Mouse (Mus musculus) T-helper 1 cell (primary cell): ENCODE results near the gene Sorbs2.

Experiments
- in situ Hi-C: fragments of 300-600 bp; cut with MboI, MseI; formaldehyde crosslinking; loops from one replicate; pipeline ENCODE4 v1.15.1; 2025; ENCODE audit warnings: high pct_unique_total_duplicates

The Sorbs2 gene

DNA sequence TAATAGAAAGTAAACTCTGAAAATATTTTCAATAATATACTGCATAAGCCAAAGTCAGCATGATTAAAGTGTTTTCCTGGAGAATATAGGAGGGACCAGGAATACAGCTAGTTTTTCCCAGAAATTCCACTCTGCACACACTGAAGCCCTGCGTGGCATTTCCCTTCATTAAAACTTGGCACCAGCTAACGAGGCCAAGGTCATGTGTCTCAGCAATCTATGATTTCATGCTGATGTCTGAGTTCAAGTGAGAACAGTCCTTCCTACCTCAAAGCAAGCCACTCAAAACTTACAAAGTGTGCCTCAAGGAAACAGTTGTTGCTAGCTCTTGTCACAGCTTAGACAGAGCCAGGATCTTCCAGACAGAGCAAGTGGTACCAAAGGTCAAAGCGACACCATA lies 173.6 kb downstream of the Sorbs2 start:
- in situ Hi-C loops: loop anchor here (10.0 kb wide), 1 partner anchor 946 kb away; no protein-coding TSS in a partner anchor

DNA sequence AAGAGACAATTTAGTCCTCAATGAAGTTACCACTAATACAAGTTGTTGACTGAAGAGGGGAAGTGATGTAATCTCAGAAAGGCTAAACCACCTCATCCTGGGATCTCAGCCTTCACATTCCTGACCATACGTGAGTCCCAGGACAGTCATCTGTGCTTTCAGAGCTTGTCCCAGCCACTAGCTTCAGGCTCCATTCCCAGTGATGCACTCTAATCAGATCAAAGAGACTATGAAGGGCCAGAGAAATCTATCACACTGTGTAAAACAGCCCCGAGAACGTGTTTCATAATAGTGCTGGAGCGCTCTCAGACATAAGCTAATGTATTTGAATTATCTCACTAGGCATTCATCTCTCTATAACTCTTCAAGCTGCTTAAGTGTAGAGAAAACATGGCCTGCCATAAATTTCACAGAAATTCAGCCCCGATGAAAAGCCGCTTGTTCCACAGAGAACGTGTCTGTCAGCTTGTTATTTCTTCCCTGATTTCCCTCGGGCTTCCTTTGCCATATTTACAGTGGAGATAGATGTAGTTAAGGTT lies 175.3 kb downstream of the Sorbs2 start:
- in situ Hi-C loops: loop anchor here (10.0 kb wide), 1 partner anchor 948 kb away; no protein-coding TSS in a partner anchor

DNA sequence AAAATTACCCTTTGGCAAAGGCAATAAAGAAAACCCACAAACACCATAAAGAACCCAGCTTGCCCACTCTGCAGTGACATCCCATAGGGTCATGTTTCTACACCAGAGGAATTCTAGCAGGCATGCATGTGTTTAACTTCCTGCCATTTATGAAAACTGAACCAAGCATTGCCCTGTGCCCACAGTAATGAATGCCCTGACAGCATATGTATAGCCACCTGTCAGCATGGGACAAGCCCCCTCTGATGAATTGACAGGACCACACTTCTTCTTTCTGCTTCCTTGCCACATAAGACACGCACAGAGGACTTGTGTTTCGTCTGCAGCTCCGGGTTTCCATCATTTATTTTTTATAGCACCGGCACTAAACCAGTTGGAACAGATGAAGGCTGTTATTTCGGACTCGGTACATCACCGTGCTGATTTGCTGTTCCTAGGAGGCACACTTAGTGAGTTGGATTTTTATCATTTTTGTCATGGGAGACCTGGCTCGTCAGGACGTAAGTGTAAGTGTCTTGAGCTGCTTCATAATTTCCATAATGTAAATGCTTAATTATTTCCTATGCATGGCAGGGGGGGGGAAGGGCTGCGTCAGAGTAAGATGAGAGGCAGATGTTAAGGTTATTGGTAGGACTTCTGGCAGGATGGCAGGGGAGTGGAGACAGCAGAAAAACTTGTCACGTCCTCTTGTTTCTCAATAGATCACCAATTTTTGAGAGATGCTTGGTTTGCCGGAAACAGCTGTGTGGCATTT lies 180.5 kb downstream of the Sorbs2 start:
- in situ Hi-C loops: loop anchor here (10.0 kb wide), 1 partner anchor 953 kb away; no protein-coding TSS in a partner anchor

DNA sequence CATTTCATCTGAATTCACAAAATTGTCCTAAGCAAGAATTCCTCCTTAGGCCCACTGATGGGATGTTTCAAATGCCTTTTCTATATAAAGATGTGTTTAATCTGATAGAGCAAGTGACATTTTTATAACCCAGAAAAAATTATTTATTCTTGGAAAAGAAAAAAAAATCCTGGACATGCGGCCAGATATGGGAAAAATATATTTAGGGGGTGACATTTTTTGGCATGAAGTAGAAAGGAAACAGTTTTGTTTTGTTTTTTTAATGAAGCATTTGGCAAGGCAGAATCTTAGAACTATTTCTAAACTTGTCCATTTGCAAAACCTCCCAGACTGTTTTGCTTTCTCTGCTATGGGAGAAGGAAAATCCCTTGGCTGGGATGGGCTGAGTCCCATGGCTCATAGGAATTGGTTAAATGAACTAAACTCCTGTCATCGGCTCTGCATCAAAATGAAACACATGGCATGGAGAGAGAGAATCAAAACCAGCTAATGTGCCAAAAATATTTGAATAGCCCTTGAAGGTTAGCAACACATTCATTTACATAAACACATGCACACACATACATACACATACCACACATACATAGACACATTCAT lies 182.1 kb downstream of the Sorbs2 start:
- in situ Hi-C loops: loop anchor here (10.0 kb wide), 1 partner anchor 955 kb away; no protein-coding TSS in a partner anchor

DNA sequence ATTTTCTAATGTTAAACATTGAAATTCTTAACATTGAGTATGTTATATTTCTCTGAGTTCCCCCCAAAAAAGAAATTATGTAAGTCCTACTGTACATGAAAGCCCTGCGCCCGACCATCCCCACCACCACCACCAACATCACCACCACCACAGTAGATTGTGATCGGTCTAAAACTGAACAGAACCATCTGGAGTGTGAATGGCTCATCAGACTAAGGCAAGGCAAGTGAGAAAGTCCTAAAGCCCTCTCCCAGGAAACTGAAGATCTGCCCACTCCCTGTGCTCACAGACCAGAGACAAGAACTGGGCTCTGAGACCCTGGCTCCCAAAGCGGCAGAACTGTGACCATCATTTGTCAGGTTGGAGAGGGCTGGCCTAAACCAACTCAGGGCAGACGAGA lies 192.5 kb downstream of the Sorbs2 start:
- in situ Hi-C loops: no loop called here

DNA sequence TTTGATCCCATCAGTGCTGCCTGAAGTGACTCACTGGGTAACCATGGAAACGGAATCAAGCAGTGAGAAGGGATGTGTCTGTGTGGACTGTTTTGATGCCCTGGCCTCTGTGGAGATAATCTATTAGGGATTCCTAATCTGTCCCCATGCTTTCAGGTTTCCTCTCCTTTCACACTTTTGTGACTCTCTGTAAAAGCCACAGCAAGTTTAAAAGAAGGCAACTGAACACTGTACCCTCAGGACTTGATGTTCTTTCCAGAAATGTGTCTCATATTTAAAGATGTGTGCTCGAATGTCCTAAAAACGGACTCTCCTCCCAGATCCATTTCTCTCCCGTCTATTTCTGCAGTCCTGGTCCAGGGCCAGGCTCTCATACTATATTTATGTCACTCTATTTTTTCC lies 196.1 kb downstream of the Sorbs2 start:
- in situ Hi-C loops: no loop called here

DNA sequence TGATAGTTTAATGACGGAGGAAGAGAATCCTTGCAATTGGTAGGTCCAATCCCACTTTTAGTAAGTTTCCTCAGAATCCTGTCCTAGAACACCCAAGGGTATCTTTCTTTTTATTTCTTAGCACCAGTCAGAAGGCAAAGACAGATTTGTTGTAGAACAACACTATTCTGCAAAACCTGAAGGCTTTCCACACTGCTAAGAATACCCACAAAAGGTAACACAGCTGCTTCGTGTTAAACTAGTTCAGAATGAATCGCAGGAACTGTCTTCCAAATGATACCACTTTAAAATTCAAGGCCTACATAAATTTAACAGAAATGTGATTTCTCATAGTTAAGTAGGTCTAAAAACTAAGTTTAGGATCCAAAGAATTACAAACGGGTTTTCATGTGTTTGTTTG lies 201.5 kb downstream of the Sorbs2 start:
- in situ Hi-C loops: no loop called here

DNA sequence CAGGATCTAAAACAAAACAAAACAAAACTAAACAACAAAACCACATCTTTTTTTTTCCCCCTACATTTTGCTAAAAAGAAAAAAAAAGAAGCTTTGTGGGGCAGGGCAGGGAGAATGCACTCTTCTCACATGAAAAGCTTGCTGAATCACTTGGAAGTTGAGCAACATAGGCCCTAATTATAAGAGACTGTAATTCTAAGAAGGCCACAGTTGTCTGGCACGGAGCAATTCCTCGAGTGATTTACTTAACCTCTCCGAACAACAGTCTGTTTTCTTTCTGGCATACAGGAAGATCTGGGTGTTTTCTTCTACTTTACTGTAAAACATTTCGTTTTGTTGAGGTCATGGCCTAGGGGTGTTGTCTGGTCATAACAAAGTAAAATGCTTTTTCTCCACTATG lies 202.1 kb downstream of the Sorbs2 start:
- in situ Hi-C loops: no loop called here

DNA sequence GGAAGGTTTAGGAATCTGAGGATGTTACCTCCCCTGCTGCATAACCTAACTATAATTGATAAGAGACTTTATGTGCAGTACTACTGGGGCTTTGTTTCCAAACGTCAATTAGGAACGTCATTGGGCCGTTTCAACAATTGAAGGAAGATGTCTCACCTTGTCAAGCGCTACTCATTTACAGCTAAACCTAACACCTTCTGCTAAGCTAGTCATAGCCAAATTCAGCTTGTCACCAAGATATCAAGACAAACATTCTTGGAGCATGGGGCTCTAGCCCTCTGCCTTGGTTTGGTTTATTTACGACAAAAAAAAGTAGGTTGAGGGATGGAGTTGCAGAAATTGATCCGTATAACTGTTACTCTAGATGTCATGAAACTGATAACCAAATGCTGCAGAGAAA lies 205.0 kb downstream of the Sorbs2 start:
- in situ Hi-C loops: no loop called here

DNA sequence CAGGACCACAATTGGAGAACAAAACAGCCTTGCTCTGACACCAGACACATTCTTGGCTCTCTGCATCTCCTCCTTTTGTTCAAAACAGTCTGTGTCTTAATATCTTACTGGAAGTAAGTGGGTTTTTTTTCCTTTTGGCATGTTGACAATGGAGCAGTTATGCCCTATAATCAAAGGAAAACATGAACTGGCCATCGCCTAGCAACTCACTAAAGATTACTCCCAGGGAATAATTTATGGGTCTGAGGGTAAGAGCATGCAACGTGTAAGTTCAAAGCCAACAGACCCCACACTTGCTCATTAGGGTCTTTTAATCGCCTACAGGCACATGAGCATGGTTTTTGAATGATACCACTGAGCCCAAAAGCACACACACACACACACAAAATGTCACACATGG lies 207.2 kb downstream of the Sorbs2 start:
- in situ Hi-C loops: no loop called here

DNA sequence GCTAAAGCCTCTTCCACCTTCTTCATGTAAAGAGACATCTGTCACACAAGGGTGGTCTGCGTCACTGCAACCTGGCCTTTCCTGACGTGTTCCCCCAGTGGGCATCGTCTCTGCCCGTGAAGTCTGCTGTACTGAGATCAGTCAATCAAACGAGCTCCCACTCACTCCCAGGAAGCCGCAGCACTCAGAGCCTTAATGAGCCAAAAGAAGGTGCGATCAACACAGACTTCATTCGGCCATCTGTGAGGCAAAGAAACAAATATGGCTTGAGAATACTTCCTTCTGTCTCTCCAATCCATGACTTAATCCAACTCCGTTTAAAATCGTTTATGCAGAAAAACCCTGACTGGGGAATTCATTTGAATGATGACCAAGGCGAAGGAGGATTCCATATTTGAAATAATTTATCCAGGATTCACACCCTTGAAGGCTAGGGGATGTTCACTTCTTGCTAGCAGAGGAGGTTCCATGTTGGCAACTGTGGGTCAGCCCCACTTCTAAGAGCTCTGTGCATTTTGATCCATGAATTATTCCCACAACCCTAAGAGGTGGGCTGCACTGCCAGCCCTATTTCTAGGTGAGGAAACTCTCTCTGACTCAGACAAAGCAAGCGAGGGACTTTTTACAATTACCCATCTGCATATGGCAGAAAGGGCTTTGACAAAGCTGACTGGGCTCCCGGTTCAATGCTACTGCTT lies 207.9 kb downstream of the Sorbs2 start:
- in situ Hi-C loops: no loop called here

DNA sequence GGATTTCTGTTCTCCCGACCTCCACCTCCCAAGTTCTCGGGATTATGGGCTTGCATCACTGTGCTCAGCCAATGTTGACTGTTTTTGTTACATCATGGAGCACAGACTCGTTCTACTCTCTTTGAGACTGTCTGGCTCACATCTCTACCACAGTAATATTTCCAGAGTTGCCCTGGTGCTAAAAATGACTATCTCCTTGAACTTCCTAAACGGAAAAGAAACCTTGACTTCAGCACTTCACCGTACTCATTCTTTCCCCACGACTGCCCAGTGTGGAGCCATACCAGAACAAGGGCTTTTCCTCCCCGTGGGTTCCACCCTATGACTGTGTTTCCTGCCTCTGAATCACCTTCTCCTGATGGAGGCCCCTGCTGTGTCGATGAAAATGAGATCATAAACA lies 212.2 kb downstream of the Sorbs2 start:
- in situ Hi-C loops: no loop called here

DNA sequence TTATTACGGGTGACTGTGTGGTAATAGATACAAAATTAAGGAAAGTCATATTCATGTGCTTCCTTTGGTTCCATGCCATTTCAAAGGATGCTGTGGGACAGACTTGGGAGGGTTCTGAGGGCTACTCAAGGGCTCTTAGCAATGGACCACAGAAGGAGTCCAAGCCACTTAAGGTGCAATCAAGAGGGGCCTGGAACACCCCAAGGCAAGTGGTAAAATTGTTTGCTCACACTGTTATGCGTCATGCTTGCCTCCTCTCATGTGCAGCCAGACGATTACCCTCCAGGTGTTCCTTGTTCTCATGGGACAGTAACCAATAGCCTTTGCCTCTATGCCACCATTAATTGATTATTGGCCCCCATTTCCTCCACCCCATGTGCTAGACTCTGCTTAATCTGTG lies 216.6 kb downstream of the Sorbs2 start:
- in situ Hi-C loops: no loop called here

DNA sequence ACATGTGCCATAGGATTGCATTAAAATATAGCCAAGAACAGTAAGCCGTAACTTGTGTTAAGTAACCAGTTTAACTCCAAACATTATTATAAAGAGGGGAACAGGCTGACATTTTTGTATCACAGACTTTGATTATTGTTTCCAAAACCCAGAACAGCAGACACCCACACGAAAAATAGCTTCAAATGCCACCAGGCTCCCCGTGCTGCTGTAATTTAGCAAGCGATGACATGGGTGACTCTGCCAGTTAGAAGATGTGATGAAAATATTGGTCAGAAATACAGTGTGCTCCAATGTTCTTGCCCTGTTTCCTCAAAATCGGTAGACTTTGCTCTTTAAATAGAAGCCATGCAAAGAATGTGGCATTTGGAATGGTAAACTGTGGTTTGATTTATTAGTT lies 217.7 kb downstream of the Sorbs2 start:
- in situ Hi-C loops: no loop called here

DNA sequence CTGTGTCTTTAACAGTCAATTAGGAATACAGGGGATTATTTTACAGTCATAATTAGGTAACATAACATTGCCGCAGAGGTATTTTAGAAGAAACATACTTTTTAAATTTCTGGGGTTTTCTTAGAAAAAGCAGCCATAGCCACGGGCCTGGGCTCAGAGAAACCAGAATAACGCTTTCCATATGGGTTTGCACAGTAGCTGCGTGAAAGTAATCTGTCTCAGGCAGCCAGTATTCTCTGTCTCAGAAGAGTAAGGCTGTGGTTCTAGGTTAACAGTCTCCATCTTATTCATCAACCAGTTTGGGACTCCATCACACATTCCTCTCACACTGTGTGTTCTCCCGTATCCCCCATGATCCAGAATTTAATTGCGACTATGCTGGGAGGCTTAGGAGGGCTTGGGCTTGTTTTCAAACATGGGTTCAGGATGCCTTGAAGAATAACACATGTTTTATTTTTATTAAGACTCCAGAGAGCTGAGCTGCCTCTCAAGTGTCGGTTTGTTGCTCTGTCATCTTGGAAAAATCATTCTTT lies 222.3 kb downstream of the Sorbs2 start:
- in situ Hi-C loops: no loop called here

DNA sequence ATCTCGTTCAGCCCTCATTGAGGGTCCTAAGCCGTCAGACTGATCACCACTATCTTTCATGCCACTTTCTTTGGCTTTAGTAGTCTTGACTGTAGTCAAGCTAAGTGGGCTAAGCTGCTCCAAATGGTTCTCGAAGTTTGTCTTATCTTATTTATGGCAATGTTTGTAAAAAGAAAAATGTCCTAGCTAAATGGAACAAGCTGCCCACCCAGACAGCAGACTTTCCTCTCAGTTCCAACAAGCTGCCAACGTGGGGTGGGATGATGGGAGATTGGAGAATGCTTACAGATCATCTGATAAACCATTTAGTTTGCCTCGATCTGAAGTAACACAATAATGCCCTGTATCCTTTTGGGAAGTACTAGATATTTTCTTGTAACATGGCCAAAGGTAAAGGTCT lies 223.2 kb downstream of the Sorbs2 start:
- in situ Hi-C loops: no loop called here

DNA sequence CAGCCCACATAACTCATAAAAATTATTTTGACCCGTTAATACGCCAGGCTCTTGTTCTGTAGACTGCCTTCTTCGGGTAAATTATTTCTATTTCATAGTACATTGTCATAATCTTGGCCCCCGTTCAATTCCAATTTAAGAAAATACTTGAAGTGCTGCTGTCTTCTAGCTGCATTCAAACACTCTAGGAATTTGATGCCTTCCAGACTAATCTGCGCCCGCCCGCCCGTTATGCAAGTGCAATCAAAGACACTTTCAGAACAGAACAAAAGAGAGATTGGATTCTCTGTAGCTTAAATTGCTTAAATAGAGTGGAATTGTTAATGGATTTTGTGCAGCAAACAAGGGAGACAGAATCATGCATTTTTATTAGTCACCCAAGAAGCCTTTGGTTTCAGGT lies 226.5 kb downstream of the Sorbs2 start:
- in situ Hi-C loops: no loop called here

DNA sequence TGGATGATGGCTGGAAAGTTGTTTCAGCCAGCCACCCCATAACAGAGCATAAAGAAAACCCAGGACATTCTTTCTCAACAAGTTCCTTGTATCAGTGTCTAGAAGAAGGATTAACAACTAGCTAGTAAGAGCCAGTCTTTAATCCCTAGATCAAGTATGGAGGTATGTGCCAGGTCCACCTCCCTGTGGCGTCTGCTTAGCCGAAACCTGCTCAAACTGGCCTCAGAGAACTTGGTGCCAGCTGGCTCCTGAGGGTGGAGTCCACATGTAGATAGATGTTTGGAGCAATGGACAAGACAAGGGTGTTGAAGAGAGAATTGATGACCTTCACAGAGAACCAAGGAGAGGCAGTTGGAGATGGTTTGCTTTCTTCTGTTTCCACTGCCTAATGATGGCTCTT lies 229.7 kb downstream of the Sorbs2 start:
- in situ Hi-C loops: no loop called here

DNA sequence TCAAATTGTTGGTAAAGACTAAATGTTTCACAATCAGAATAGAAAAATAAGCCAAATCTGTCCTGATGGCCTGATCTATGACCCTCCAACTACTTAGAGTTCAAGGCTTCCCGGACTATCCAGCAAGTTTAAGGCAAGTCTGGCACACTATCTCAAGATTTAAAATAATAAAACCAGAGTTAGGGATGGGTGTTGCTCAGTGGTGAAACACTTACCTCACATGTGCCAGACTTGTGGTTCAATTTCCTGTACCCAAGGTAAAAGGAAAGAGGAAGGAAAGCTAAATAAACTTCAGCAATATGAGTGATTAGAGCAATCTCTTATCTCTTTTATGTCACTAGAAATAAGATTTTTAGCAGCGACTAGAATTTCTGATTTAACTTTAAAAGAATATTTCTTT lies 235.7 kb downstream of the Sorbs2 start:
- in situ Hi-C loops: no loop called here

DNA sequence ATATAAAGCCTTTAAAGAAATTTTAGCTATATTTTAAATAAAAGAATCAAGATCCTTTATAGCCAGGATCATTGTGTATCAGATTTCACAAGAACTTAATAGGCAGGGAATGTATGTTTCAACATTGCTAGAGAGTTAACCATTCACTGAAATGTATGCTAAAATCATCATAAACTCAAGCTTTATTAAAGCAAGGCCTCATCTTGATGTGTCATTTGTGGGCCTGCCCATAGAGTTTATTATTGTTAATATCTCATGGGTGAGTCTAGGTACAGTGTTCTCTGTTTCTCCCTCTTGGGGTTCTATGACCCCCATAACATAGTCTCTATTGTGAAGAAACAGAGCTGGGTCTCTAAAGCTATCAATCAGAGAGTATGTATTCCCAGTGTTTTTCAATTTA lies 236.2 kb downstream of the Sorbs2 start:
- in situ Hi-C loops: no loop called here

DNA sequence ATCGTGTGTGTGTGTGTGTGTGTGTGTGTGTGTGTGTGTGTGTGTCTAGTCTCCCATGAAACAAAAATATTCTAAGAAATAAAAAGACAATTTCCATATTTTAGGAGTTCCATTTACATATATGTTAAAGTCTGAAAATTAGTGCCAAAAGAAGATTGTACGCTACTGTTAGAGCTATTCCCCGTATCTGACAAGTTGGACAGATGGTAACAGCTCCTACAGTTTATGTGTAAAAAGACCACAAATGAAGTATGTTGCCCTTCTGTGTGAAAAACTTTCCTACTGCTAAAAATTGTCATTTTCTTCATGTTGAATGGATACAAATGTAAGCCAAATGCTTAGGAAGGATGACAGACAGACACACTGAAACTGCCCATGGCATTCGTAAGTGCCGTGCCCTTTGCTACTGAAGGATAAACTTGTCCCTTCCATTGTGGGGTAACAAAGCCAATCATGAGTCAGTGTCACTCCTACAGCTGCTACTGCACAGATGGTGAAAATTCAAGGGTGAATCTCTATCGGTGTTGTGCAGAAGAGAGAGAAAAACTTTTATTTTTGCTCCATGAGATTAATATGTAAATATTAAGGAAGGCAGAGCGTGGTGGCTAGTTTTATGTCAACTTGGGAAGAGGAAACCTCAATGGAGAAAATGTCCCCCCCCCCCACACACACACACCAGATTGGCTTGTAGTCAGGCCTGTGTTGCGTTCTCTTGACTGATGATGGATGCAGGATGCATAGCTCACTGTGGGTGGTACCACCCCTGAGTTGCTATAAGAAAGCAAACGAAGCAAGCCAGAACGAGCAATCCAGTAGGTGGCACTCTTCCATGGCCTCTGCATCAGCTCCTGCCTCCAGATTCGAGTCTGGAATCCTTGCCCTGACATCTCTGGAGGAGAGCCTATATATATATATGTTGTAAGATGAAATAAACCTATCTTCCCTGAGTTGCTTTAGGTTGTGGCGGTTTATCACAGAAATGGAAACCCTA lies 244.2 kb downstream of the Sorbs2 start:
- in situ Hi-C loops: no loop called here
